Mouse (Mus musculus) left cerebral cortex, adult 18-20 months (tissue): ENCODE data around the gene Slc25a22. TPM values are rescaled to one million over a fixed set of nuclear protein-coding genes. Genes with fewer than 3 reads are reported as not detected.

ENCODE experiments used
- DNase-seq, 2 experiments: peaks; one replicate each; pipeline ENCODE4 v3.0.0; 2021 to 2022; ENCODE audit warnings: low spot score in 2 of 2, mixed read lengths in 1 of 2
- total RNA-seq, 2 experiments: library from RNA; stranded (reverse); gene quantifications; 2 replicates each; pipeline ENCODE4 v1.2.3; 2021

Gene Slc25a22
- total RNA-seq, 2 experiments from 2014 or later, result 251 to 254 TPM

- DNase-seq, result no peak
Observed at GRCm38 (mm10) chr7:141387807-141388486, 49.7 kb downstream of the Slc25a22 start.

GRCm38 (mm10) chr7:141381068-141381835, 56.4 kb downstream of the Slc25a22 start:
- DNase-seq, result no peak

Other genes starting within 250 kb of the Slc25a22 start
- 100 to 1,000 TPM; 223 to 237 TPM for gene Hras, start 243.9 kb downstream of the Slc25a22 start, total RNA-seq
- 1 to 10 TPM; 2.7 to 4.4 TPM for gene Lrrc56, start 243.7 kb downstream of the Slc25a22 start, total RNA-seq
- not detected for gene Lmntd2, start 223.8 kb downstream of the Slc25a22 start, total RNA-seq
- gene Rassf7, start 222.0 kb downstream of the Slc25a22 start, total RNA-seq, result 1 to 10 TPM; 1.4 to 2.5 TPM
- 10 to 100 TPM; 73.6 to 75.1 TPM for gene Phrf1, start 209.1 kb downstream of the Slc25a22 start, total RNA-seq
- gene Irf7, start 171.4 kb downstream of the Slc25a22 start, total RNA-seq, result 1 to 10 TPM in 1 of 2 experiments, under 1 TPM in 1; 1.00 to 2.0 TPM
- not detected for gene Cdhr5, start 161.1 kb downstream of the Slc25a22 start, total RNA-seq
- not detected for gene Sct, start 158.8 kb downstream of the Slc25a22 start, total RNA-seq
- under 1 TPM; 0.33 to 0.66 TPM for gene Drd4, start 145.9 kb downstream of the Slc25a22 start, total RNA-seq
- gene Deaf1, start 110.2 kb downstream of the Slc25a22 start, total RNA-seq, result 10 to 100 TPM; 62.8 to 70.5 TPM
- gene Tmem80, start 110.2 kb downstream of the Slc25a22 start, total RNA-seq, result 10 to 100 TPM; 24.6 to 34.6 TPM
- 1 to 10 TPM; 3.5 to 6.3 TPM for gene Eps8l2, start 99.0 kb downstream of the Slc25a22 start, total RNA-seq
- gene Taldo1, start 45.7 kb downstream of the Slc25a22 start, total RNA-seq, result 100 to 1,000 TPM in 1 of 2 experiments, 10 to 100 TPM in 1; 96.6 to 104 TPM
- gene Gatd1, start 23.8 kb downstream of the Slc25a22 start, total RNA-seq, result 10 to 100 TPM; 40.4 to 45.1 TPM
- 100 to 1,000 TPM; 274 to 309 TPM for gene Cend1, start 8.4 kb downstream of the Slc25a22 start, total RNA-seq
- 1 to 10 TPM; 1.1 to 1.4 TPM for gene Pidd1, start 6.1 kb upstream of the Slc25a22 start, total RNA-seq
- gene Rplp2, start 9.5 kb upstream of the Slc25a22 start, total RNA-seq, result 100 to 1,000 TPM; 555 to 600 TPM
- 10 to 100 TPM; 23.6 to 24.8 TPM for gene Pnpla2, start 17.3 kb upstream of the Slc25a22 start, total RNA-seq
- gene Cracr2b, start 23.2 kb upstream of the Slc25a22 start, total RNA-seq, result 1 to 10 TPM; 3.7 to 4.5 TPM
- 10 to 100 TPM; 28.9 to 29.1 TPM for gene Cd151, start 29.5 kb upstream of the Slc25a22 start, total RNA-seq
- 10 to 100 TPM; 36.6 to 41.6 TPM for gene Polr2l, start 37.2 kb upstream of the Slc25a22 start, total RNA-seq
- 10 to 100 TPM; 10.3 to 11.6 TPM for gene Tspan4, start 37.3 kb upstream of the Slc25a22 start, total RNA-seq
- 10 to 100 TPM; 60.4 to 72.2 TPM for gene Chid1, start 102.0 kb upstream of the Slc25a22 start, total RNA-seq
- 100 to 1,000 TPM; 198 to 218 TPM for gene Ap2a2, start 124.3 kb upstream of the Slc25a22 start, total RNA-seq
- gene Muc6, start 217.4 kb upstream of the Slc25a22 start, total RNA-seq, result not detected